Mouse (Mus musculus) gastrocnemius, postnatal 36 days (tissue): ENCODE measurements at regions not wholly inside any gene's neighbourhood (a gene's known extent, or its start where the extent isn't known, plus 50 kb on each side); places are given as distances from the start of the nearest gene placed in this dataset.
"Not testable (repeated sequence)": the region's sequence is repeated elsewhere in the genome, so short reads cannot be mapped to it uniquely, and the experiment has no call there.

Source experiments
- DNase-seq, 2 experiments: peaks; one replicate each; pipeline ENCODE4 v3.0.0; 2022
- intact Hi-C: fragments of 180-260 bp; cut with DNase I; formaldehyde crosslinking; loops from one replicate; pipeline ENCODE4 v1.15.1; 2025

DNA sequence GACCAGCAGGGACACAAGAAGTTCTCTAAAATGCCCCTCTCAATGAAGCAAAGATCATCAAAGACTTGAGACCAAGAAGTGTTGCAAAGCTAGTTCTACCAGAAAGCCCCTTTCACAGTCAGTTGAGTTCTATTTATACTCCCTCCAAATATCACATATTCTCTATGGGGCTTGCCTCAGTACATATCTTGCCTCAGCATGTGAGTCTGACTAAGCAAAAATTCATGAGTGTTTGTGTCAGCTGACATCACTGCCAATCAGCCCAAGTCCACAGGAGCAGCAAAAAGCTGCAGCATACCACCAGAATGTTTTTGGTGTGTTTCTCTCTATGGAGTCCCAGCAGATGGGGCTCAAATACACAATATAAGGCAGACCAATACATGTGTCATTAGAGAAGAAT lies 631.6 kb downstream of the Rpia start:
- DNase-seq: no peak
- intact Hi-C loops: no loop called here

DNA sequence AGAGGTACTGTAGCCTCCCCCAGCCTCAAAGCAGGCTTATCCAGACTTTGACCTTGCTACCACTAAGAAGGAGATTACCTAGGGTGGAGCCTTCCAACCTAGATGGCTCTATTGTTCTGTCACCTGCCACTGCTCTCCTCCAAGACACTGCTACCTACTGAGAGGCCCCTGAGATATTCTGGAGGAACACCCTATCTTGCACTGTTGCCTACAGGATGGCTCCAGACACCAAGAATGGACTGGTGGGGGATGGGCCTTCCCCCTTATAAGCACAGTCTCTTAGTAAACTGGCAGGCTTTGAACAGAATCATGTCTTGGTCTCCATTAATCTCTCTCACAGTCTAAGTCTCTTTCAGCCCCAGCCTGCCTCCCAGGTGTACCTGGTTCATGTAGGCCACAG lies 636.3 kb downstream of the Rpia start:
- intact Hi-C loops, DNase-seq: not testable (repeated sequence)

DNA sequence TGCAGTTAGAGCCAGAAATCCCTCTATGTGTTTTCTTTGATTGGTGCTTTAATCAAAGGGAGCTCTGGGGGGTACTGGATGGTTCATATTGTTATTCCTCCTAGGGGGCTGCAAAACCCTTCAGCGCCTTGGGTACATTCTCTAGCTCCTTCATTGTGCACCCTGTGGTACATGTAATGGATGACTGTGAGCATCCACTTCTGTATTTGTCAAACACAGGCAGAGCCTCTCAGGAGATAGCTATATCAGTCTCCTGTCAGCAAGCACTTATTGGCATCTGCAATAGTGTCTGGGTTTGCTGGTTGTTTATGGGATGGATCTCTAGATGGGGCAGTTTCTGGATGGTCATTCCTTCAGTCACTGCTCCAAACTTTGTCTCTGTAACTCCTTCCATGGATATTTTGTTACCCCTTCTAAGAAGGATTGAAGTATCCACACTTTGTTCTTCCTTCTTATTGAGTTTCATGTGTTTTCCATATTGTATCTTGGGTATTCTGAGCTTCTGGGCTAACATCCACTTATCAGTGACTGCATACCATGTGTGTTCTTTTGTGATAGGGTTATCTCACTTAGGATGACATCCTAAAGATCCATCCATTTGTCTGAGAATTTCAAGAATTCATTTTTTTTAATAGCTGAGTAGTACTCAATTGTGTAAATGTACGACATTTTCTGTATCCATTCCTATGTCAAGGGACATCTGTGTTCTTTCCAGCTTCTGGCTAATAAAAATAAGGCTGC lies 640.8 kb downstream of the Rpia start:
- intact Hi-C loops, DNase-seq: not testable (repeated sequence)

DNA sequence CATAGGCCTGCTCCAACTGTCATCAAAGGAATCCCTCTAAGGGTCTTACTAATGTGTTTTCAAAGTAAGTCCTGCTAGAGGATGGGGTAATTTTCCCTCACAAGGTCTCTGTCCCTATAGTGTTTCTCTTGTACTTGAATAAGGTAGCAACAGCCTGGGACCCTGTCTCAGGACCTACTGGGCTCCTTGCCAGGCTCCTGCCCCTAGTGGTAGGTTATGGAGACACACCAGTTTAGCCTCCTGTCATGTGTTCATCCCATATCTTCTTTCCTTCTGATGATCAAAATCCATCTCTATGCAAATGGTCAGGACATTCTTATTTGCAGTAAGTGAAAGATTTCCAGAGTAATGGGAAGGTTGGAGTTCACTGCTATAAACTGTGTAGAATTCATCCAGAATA lies 645.0 kb downstream of the Rpia start:
- intact Hi-C loops: no loop called here
- DNase-seq: no peak

DNA sequence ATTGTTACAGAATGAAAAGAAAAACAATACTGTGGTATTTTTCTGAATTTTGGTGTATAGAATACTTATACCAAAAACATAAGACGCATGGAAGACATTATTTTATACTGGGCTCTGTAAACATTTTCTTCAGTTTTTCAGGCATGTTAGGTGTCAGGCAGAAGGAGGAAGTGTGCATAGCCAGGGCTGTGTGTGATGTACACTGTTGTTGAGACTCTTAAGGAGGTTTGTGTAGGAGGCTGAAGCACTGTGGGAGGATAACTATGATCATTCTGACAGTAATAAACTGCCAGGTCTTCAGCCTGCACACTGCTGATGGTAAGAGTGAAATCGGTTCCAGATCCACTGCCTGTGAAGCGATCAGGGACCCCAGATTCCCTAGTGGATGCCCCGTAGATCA lies 648.7 kb downstream of the Rpia start:
- DNase-seq, intact Hi-C loops: not testable (repeated sequence)

DNA sequence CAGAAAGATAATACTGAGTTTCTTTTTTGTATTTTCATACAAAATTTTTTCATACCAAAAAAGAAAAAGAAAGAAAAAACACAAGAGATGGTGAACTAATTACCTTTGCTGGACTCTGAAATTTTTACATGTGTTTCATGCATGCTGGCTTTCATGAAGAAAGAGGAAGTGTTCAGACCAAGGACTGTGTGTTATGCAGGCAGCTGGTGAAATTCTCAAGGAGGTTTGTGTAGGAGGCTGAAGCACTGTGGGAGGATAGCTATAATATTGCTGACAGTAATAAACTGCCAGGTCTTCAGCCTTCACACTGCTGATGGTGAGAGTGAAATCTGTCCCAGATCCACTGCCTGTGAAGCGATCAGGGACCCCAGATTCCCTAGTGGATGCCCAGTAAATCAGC lies 675.2 kb downstream of the Rpia start:
- intact Hi-C loops: loop anchor here (5.0 kb wide), 1 partner anchor 185 kb away; no protein-coding TSS in a partner anchor
- DNase-seq: no peak

DNA sequence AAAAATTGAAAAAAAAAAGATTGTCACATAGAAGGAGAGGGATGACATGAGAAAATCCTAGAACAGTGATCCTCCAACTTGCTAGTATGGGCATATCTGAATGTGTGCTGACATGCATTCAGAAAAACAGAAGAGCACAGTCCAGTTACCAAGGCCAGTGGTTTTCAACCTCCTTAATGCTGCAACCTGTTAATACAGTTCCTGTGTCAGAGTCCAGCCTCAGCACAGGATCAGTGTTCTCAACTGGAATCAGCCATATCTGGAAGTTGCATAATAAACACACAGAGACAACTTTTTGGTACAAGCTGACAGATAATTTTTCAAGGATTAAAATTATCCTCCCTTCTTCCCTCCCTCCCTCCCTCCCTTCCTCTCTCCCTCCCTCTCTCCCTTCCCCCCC lies 680.1 kb downstream of the Rpia start:
- intact Hi-C loops: no loop called here
- no peak for DNase-seq

DNA sequence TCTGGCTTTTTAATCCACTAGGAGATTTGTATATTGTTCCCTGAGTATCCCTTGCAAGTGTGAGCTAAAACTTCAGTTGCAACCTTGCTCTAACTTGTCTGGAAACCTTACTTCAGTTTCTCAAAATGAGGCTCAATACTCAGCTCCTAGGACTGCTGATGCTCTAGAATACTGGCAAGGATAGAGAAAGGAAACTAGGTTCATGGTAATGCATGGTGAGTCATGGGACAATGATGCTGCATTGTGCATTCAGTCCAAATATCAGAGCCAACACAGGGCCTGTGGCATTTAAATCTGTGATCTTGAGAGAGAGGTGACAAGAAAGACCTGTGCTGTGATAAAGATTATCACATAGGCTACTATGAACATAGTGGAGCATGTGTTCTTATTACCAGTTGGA lies 682.6 kb downstream of the Rpia start:
- DNase-seq, intact Hi-C loops: not testable (repeated sequence)

DNA sequence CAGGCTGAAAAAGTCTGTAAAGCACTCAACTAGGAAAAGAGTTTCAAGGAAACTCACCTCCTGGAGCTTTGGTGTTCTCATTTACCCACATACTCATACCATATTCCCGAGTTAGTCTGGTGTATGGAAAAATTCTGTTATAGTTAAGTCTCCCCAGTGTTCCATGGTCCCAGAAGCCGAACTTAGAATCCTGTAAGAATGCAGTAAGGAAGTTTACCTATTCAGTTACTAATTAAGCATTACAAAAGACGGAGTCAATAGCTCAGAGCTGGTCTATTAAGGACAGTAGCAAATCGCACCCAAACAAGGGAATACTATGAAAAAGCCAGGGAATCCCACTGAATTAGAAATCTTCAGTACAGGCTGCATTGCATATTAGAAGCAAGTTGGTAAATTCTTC lies 688.3 kb downstream of the Rpia start:
- no peak for DNase-seq
- intact Hi-C loops: no loop called here

DNA sequence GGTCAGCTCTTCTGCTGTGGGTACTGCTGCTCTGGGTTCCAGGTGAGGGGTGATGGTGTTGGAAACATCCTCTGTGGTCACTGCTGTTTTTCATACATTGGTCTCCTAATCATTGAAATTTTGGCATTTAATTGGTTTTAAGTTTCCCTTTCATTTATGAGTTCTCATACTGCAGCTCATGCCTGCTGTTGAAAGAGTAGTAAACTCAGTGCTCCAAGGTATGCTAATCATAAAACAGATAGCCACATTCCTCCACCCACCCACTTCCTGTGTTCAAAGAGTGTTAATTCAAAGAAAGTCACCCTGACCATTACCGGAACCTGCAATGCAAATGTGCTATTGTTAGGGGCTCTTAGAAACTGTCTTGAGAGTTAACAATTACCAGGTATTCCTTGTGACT lies 688.9 kb downstream of the Rpia start:
- DNase-seq, intact Hi-C loops: not testable (repeated sequence)

DNA sequence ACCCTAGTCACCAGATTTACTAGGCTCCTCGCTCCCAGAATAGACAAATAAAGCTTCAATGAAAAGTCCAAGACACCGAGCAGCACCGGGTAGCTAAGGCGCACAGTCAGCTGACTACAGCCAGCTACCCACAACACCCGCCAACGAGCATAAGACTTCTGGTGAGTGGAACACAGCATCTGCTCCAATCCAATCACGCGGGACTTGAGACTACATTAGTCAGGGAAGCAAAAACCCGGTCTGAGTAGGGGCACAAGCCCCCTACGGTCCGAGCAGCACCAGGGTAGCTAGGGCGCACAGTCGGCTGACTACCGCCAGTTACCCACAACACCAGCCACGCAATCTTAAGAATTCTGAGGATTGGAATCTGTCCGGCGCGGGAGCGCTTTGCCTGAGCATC lies 704.0 kb downstream of the Rpia start:
- intact Hi-C loops: no loop called here

DNA sequence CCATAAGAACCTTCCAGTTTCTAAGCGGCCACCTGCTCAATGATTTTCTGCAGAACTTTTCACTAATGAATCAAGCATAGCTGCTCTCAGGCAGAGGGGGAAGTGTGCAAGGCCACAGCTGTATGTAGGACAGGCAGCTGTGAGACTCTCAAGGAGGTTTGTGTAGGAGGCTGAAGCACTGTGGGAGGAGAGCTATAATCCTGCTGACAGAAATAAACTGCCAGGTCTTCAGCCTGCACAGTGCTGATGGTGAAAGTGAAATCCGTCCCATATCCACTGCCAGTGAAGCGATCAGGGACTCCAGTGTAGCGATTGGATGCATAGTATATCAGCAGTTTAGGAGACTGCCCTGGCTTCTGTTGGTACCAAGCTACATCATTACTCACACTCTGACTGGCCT lies 718.2 kb downstream of the Rpia start:
- no peak for DNase-seq
- intact Hi-C loops: no loop called here

More for the DNA sequence above, 704.0 kb downstream of the Rpia start:
- DNase-seq: no peak

DNA sequence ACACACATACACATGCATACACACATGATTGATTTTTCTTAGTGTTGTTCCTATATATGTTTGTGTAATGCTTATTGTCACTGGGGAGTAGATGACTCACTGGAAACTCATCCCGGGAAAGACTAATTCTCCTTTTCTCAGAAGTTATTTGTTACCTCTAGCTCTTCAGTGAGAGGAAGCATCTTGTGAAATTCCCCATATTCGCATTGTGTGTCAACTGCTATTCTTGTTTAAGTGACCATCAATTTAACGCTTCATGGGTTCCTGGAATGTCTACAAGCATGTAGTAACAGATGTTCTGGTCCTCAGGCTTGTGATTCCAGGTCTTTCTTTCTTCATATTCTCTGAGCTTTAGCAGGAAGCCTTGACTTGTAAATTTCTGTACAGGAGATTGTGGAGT lies 720.0 kb downstream of the Rpia start:
- no peak for DNase-seq
- intact Hi-C loops: no loop called here

DNA sequence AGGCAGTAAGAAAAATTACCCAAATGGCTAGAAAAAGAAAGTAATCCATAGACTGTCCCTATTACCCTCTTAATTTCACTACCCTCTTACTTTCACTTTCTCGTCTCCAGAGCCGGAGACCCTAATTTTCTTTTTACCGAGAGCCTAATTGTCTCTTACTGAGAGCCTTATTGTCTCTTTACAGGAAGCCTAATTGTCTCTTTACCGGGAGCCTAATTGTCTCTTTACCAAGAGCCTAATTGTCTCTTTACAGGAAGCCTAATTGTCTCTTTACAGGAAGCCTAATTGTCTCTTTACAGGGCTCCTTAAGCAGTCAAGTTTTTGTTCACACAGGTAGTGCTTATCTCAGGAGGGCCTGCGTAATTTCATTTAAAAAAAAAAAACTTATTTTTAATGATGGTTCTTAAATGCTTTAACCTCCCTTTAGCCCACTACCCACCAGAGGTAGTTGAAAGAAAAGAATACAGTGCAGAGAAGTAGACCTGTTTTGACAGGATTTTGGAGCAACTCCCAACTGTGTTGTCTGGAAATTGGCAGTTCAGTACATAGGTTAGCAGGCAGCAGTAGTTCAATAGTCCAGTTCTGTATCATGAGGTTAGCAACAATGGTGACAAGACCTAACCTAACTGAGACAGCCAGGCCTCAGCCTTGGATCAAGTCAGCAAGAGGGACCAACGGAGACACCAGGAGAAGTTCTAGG lies 724.2 kb downstream of the Rpia start:
- intact Hi-C loops: no loop called here
- DNase-seq: no peak

DNA sequence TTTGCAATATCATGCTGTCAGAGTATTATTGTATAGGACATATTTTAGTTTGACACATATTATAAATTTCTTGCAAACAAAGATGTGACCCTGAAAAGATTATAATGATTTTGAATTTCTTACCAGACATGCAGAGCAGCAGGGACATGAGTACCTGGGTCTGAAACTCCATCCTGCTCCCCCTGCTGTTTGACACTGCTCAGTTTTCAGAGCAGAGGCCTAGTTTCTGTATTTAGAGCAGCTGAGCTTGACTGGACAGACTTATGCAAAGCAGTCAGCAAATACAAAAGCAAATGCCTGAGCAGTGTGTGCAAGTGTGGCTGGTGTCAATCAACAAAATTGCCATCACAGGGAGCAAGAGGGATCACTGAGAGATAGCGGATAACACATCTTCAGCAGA lies 733.0 kb downstream of the Rpia start:
- no peak for DNase-seq
- intact Hi-C loops: no loop called here

DNA sequence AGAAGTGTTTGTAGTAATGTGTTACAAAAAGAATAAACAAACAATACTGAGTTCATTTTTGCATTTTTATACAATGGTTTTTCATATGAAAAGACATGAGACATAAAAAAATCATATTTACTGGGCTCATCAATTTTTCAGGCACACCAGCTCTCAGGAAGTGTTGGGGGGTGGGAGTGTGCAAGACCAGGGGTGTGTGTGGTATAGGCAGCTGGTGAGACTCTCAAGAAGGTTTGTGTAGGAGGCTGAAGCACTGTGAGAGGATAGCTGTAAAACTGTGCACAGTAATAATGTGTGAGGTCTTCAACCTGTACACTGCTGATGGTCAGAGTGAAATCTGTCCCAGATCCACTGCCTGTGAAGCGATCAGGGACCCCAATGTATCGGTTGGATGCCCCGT lies 733.7 kb downstream of the Rpia start:
- DNase-seq: no peak
- intact Hi-C loops: no loop called here

DNA sequence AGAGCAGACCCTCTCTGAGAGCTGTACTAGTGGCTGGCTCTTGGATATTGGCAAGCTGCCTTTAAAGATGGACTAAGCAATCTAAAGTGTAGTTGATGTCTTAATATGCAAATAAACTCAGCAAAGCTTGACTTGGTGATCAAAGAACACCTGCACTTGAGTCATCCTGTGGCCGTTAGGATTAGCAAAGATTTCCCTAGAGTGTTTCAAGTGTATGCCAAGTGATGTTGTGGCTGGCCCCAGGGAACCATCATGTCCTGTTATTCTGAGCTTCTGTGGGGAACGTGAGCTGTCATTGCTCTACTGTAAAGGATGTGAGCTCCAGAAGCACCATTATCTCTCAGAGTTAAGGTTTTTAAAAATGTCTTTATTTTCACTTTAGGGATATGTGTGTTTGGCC lies 751.1 kb downstream of the Rpia start:
- DNase-seq: no peak
- intact Hi-C loops: no loop called here

DNA sequence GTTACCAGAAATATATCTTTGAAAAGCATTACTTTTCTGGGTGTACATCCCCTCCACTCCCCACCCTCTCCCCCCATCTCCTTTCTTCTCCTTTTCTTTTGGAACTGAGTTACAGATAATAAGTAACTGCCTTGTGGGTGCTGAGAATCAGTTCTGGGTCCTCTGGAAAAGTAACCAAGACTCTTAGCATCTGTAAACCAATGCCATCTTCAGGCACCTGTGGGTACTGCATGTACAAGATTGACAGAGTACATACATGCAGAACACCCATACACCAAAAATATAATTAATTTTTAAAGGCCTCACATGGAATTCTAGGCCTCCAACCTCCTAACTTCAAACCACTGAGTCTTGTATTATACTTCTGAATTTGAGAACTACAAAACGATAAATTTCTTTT lies 758.4 kb downstream of the Rpia start:
- intact Hi-C loops: no loop called here
- DNase-seq: no peak

DNA sequence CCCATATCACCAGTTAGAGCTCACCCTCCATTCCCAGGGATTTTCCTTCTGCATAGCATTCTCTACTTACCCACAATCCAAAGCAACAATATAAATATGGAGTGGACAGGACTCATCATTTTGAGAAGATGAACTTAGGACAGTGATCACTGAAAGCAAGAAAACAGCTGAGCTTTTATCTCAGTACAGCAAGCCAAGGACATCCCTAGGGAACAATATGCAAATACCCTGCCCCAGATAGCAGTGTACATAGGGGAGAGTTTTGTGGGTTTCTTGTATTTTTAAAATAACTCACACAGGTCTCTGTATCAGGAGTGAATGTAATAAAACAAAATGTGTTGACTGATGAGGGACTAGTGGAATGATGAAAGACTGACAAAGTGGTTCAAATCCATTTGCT lies 780.5 kb downstream of the Rpia start:
- intact Hi-C loops: no loop called here
- DNase-seq: no peak
